Mouse (Mus musculus) stomach, embryonic 15.5 days (tissue): ENCODE results near the gene Inpp4b. TPM values are rescaled to one million over a fixed set of nuclear protein-coding genes. Genes with fewer than 3 reads are reported as not detected.

Source experiments
- ATAC-seq: fragments of 200-750 bp; cut with Nextera tagmentation; 2 replicates; pipeline ENCODE4 v1.8.0; 2017; ENCODE audit warnings: low read depth, moderate number of reproducible peaks, moderate TSS enrichment; ENCODE audit not compliant: insufficient read depth, low FRiP score
- H3K27ac ChIP-seq: fragments of 300-500 bp; sonication (generic); 2 replicates; pipeline ENCODE4 v1.5.1; 2015; ENCODE audit warnings: mild to moderate bottlenecking, inconsistent platforms
- H3K27me3 ChIP-seq: fragments of 300-500 bp; sonication (generic); replicated peaks from 2 replicates; pipeline ENCODE4 v1.6.1; 2015; ENCODE audit warnings: inconsistent platforms
- H3K36me3 ChIP-seq: fragments of 300-500 bp; sonication (generic); 2 replicates; pipeline ENCODE4 v1.6.1; 2015; ENCODE audit warnings: inconsistent platforms
- H3K4me1 ChIP-seq: fragments of 300-500 bp; sonication (generic); 2 replicates; pipeline ENCODE4 v1.6.1; 2015; ENCODE audit warnings: inconsistent platforms
- H3K4me2 ChIP-seq: fragments of 300-500 bp; sonication (generic); 2 replicates; pipeline ENCODE4 v1.6.1; 2015; ENCODE audit warnings: mild to moderate bottlenecking, inconsistent platforms
- H3K4me3 ChIP-seq: fragments of 300-500 bp; sonication (generic); replicated peaks from 2 replicates; pipeline ENCODE4 v1.5.1; 2015; ENCODE audit warnings: inconsistent platforms
- H3K9ac ChIP-seq: fragments of 300-500 bp; sonication (generic); 2 replicates; pipeline ENCODE4 v1.6.1; 2015; ENCODE audit warnings: inconsistent platforms
- H3K9me3 ChIP-seq: fragments of 300-500 bp; sonication (generic); 2 replicates; pipeline ENCODE4 v1.6.1; 2016; ENCODE audit warnings: inconsistent platforms
- WGBS: fragments of 180-500 bp; shearing (Covaris S2); methylation state at CpG from one replicate; pipeline ENCODE4 v1.1.7; 2015; 5-methylcytosine and 5-hydroxymethylcytosine counted together
- polyA plus RNA-seq: library from polyadenylated mRNA; unstranded; fragments of >200 nt; fragmentation: Nextera tagmentation; extraction: Ambion mirVana; gene quantifications from 2 replicates; pipeline ENCODE4 v1.2.1, GENCODE M21; 2015

Gene Inpp4b
- polyA plus RNA-seq, 1 experiment from 2014 or later: 6.7 TPM

GRCm38 (mm10) chr8:82090901-82091300 lies 748.5 kb downstream of the Inpp4b start:
- 80% methylated on average over 1 of the region's 1 CpGs for WGBS
- H3K27ac ChIP-seq: no peak overlapping the region
- no peak for ATAC-seq
- no peak overlapping the region for H3K4me2 ChIP-seq
- no peaks in the 10 kb centered on the region for H3K27me3 ChIP-seq
- H3K36me3 ChIP-seq: no peaks in the 10 kb centered on the region
- H3K4me3 ChIP-seq: no peak overlapping the region
- no peak overlapping the region for H3K9ac ChIP-seq
- H3K4me1 ChIP-seq: no peaks in the 10 kb centered on the region
- no peaks in the 10 kb centered on the region for H3K9me3 ChIP-seq

- Histone ChIP-seq H3K27me3 (no peaks in the 10 kb centered on the region), H3K9me3 (no peaks in the 10 kb centered on the region), H3K36me3 (no peaks in the 10 kb centered on the region), H3K9ac (no peak overlapping the region), H3K27ac (no peak overlapping the region), H3K4me2 (no peak overlapping the region), H3K4me1 (no peaks in the 10 kb centered on the region), H3K4me3 (no peak overlapping the region)
- ATAC-seq: no peak
Observed at GRCm38 (mm10) chr8:82093274-82093673, 750.9 kb downstream of the Inpp4b start.

GRCm38 (mm10) chr8:82104560-82104959 lies 762.2 kb downstream of the Inpp4b start:
- Histone ChIP-seq H3K27me3 (no peaks in the 10 kb centered on the region), H3K27ac (no peak overlapping the region), H3K36me3 (no peaks in the 10 kb centered on the region), H3K4me3 (no peak overlapping the region), H3K4me1 (no peaks in the 10 kb centered on the region), H3K4me2 (no peak overlapping the region), H3K9ac (no peak overlapping the region), H3K9me3 (no peaks in the 10 kb centered on the region)
- ATAC-seq: no peak

GRCm38 (mm10) chr8:82106131-82106530 lies 763.8 kb downstream of the Inpp4b start:
- Histone ChIP-seq H3K9me3 (no peaks in the 10 kb centered on the region), H3K9ac (no peak overlapping the region), H3K4me1 (no peaks in the 10 kb centered on the region), H3K36me3 (no peaks in the 10 kb centered on the region), H3K27ac (no peak overlapping the region), H3K4me3 (no peak overlapping the region), H3K4me2 (no peak overlapping the region), H3K27me3 (no peaks in the 10 kb centered on the region)
- no peak for ATAC-seq
- 85% methylated on average over 3 of the region's 3 CpGs for WGBS

GRCm38 (mm10) chr8:82150272-82150671 lies 807.9 kb downstream of the Inpp4b start:
- H3K9ac ChIP-seq: no peak overlapping the region
- no peaks in the 10 kb centered on the region for H3K9me3 ChIP-seq
- H3K27ac ChIP-seq: no peak overlapping the region
- no peak overlapping the region for H3K4me2 ChIP-seq
- no peaks in the 10 kb centered on the region for H3K36me3 ChIP-seq
- no peaks in the 10 kb centered on the region for H3K27me3 ChIP-seq
- no peak for ATAC-seq
- H3K4me1 ChIP-seq: no peaks in the 10 kb centered on the region
- no peak overlapping the region for H3K4me3 ChIP-seq

- no peak for ATAC-seq
- no peaks in the 10 kb centered on the region for H3K9me3 ChIP-seq
- WGBS: 64% methylated on average over 1 of the region's 1 CpGs
- H3K36me3 ChIP-seq: no peaks in the 10 kb centered on the region
- no peak overlapping the region for H3K4me3 ChIP-seq
- no peaks in the 10 kb centered on the region for H3K4me1 ChIP-seq
- H3K4me2 ChIP-seq: no peak overlapping the region
- H3K27ac ChIP-seq: no peak overlapping the region
- H3K9ac ChIP-seq: no peak overlapping the region
- H3K27me3 ChIP-seq: no peaks in the 10 kb centered on the region
Observed at GRCm38 (mm10) chr8:82157928-82158327, 815.6 kb downstream of the Inpp4b start.
